Mouse (Mus musculus) hindbrain, embryonic 16.5 days (tissue): Measurements from ENCODE around the gene Emp1. TPM values are rescaled to one million over a fixed set of nuclear protein-coding genes. Genes with fewer than 3 reads are reported as not detected.

Source experiments
- ATAC-seq: fragments of 200-750 bp; cut with Nextera tagmentation; 2 replicates; pipeline ENCODE4 v1.8.0; 2017; ENCODE audit warnings: moderate TSS enrichment, moderate library complexity
- H3K27ac ChIP-seq: fragments of 300-500 bp; sonication (generic); 2 replicates; pipeline ENCODE4 v1.5.1; 2014; ENCODE audit warnings: low read depth, mild to moderate bottlenecking, control low read depth, low read length, moderate library complexity
- H3K27me3 ChIP-seq: fragments of 300-500 bp; sonication (generic); replicated peaks from 2 replicates; pipeline ENCODE4 v1.6.1; 2014; ENCODE audit warnings: low read length; ENCODE audit not compliant: control insufficient read depth, insufficient read depth
- H3K36me3 ChIP-seq: fragments of 300-500 bp; sonication (generic); 2 replicates; pipeline ENCODE4 v1.6.1; 2014; ENCODE audit warnings: mild to moderate bottlenecking, low read length, moderate library complexity, mixed read lengths; ENCODE audit not compliant: control insufficient read depth, insufficient read depth
- H3K4me1 ChIP-seq: fragments of 300-500 bp; sonication (generic); 2 replicates; pipeline ENCODE4 v1.6.1; 2014; ENCODE audit warnings: low read depth, low read length; ENCODE audit not compliant: control insufficient read depth, insufficient read depth
- H3K4me2 ChIP-seq: fragments of 300-500 bp; sonication (generic); 2 replicates; pipeline ENCODE4 v1.6.1; 2014; ENCODE audit warnings: mild to moderate bottlenecking, low read length, control low read depth, moderate library complexity
- H3K4me3 ChIP-seq: fragments of 300-500 bp; sonication (generic); 2 replicates; pipeline ENCODE4 v1.5.1; 2014; ENCODE audit warnings: mild to moderate bottlenecking, low read length, control low read depth, moderate library complexity
- H3K9ac ChIP-seq: fragments of 300-500 bp; sonication (generic); 2 replicates; pipeline ENCODE4 v1.6.1; 2014; ENCODE audit warnings: low read depth, mild to moderate bottlenecking, control low read depth, low read length, moderate library complexity
- H3K9me3 ChIP-seq: fragments of 300-500 bp; sonication (generic); 2 replicates; pipeline ENCODE4 v1.6.1; 2014; ENCODE audit warnings: mild to moderate bottlenecking, low read length, moderate library complexity; ENCODE audit not compliant: control insufficient read depth
- WGBS: fragments of 180-500 bp; shearing (Covaris S2); extraction: QIAGEN DNeasy Blood & Tissue Kit; methylation state at CpG from one replicate; pipeline ENCODE4 v1.1.7; 2014; 5-methylcytosine and 5-hydroxymethylcytosine counted together
- polyA plus RNA-seq: library from polyadenylated mRNA; unstranded; fragments of >200 nt; fragmentation: Nextera tagmentation; extraction: Ambion mirVana; gene quantifications from 2 replicates; pipeline ENCODE4 v1.2.1, GENCODE M21; 2015

The Emp1 gene
- polyA plus RNA-seq, 1 experiment from 2014 or later: 9.9 TPM

- Histone ChIP-seq H3K9ac (no peak overlapping the region), H3K4me3 (no peak overlapping the region), H3K4me1 (peaks cover 12% of the 10 kb centered on the region), H3K27me3 (no peaks in the 10 kb centered on the region), H3K36me3 (no peaks in the 10 kb centered on the region), H3K9me3 (no peaks in the 10 kb centered on the region), H3K4me2 (no peak overlapping the region), H3K27ac (no peak overlapping the region)
- ATAC-seq: no peak
- WGBS: 59% methylated on average over 4 of the region's 4 CpGs
These were observed 2.0 kb upstream of the Emp1 start for GRCm38 (mm10) chr6:135360331-135360730.

GRCm38 (mm10) chr6:135362098-135362458 lies 267 bp upstream of the Emp1 start:
- Histone ChIP-seq H3K36me3 (no peaks in the 10 kb centered on the region), H3K9me3 (no peaks in the 10 kb centered on the region), H3K27me3 (no peaks in the 10 kb centered on the region), H3K4me1 (peaks cover 12% of the 10 kb centered on the region), H3K9ac (no peak overlapping the region), H3K27ac (no peak overlapping the region), H3K4me2 (no peak overlapping the region), H3K4me3 (no peak overlapping the region)
- no peak for ATAC-seq
- 55% methylated on average over 3 of the region's 3 CpGs for WGBS

GRCm38 (mm10) chr6:135363344-135364040 lies 1.1 kb downstream of the Emp1 start:
- 65% methylated on average over 10 of the region's 10 CpGs for WGBS
- Histone ChIP-seq H3K9ac (no peak overlapping the region), H3K36me3 (no peaks in the 10 kb centered on the region), H3K4me3 (peak overlapping the region; percentile 20; the same call in 1 of the 2 replicates), H3K4me2 (peak overlapping the region; percentile 34), H3K27ac (0 out of 2 replicates have a peak overlapping the region, but pooled peaks have one; percentile 25), H3K9me3 (no peaks in the 10 kb centered on the region), H3K27me3 (no peaks in the 10 kb centered on the region), H3K4me1 (peaks cover 12% of the 10 kb centered on the region)
- no peak for ATAC-seq

GRCm38 (mm10) chr6:135364041-135364745 lies 1.8 kb downstream of the Emp1 start:
- peaks cover 12% of the 10 kb centered on the region for H3K4me1 ChIP-seq
- no peak overlapping the region for H3K9ac ChIP-seq
- no peak overlapping the region for H3K4me3 ChIP-seq
- no peaks in the 10 kb centered on the region for H3K27me3 ChIP-seq
- WGBS: 44% methylated on average over 9 of the region's 9 CpGs
- H3K27ac ChIP-seq: no peak overlapping the region
- peak overlapping the region; percentile 34 for H3K4me2 ChIP-seq
- ATAC-seq: 0 out of 2 replicates have a peak, but pooled peaks have one; percentile 1
- no peaks in the 10 kb centered on the region for H3K9me3 ChIP-seq
- H3K36me3 ChIP-seq: no peaks in the 10 kb centered on the region

- Histone ChIP-seq H3K9ac (no peak overlapping the region), H3K4me3 (no peak overlapping the region), H3K36me3 (no peaks in the 10 kb centered on the region), H3K4me1 (peaks cover 17% of the 10 kb centered on the region), H3K27ac (no peak overlapping the region), H3K4me2 (no peak overlapping the region; the same call in 1 of the 2 replicates), H3K9me3 (no peaks in the 10 kb centered on the region), H3K27me3 (no peaks in the 10 kb centered on the region)
- ATAC-seq: peak; percentile 64
- WGBS: 54% methylated on average over 6 of the region's 6 CpGs
These were observed 2.6 kb downstream of the Emp1 start for GRCm38 (mm10) chr6:135364891-135365301.

GRCm38 (mm10) chr6:135365614-135366013 lies 3.3 kb downstream of the Emp1 start:
- Histone ChIP-seq H3K27ac (no peak overlapping the region), H3K4me3 (no peak overlapping the region), H3K4me2 (no peak overlapping the region), H3K36me3 (no peaks in the 10 kb centered on the region), H3K27me3 (no peaks in the 10 kb centered on the region), H3K4me1 (peaks cover 17% of the 10 kb centered on the region), H3K9ac (no peak overlapping the region), H3K9me3 (no peaks in the 10 kb centered on the region)
- 89% methylated on average over 4 of the region's 4 CpGs for WGBS
- ATAC-seq: no peak

GRCm38 (mm10) chr6:135368230-135368629 lies 5.9 kb downstream of the Emp1 start:
- no peaks in the 10 kb centered on the region for H3K27me3 ChIP-seq
- no peak overlapping the region for H3K9ac ChIP-seq
- WGBS: 35% methylated on average over 6 of the region's 6 CpGs
- no peaks in the 10 kb centered on the region for H3K9me3 ChIP-seq
- peaks cover 15% of the 10 kb centered on the region for H3K4me1 ChIP-seq
- H3K27ac ChIP-seq: no peak overlapping the region; the same call in 1 of the 2 replicates
- H3K4me2 ChIP-seq: no peak overlapping the region
- no peaks in the 10 kb centered on the region for H3K36me3 ChIP-seq
- H3K4me3 ChIP-seq: no peak overlapping the region
- peak; percentile 88 for ATAC-seq

GRCm38 (mm10) chr6:135369551-135369968 lies 7.2 kb downstream of the Emp1 start:
- peaks cover 9% of the 10 kb centered on the region for H3K4me1 ChIP-seq
- 46% methylated on average over 5 of the region's 5 CpGs for WGBS

GRCm38 (mm10) chr6:135370954-135371353 lies 8.6 kb downstream of the Emp1 start:
- no peak overlapping the region for H3K4me3 ChIP-seq
- H3K9me3 ChIP-seq: no peaks in the 10 kb centered on the region
- no peak overlapping the region for H3K27ac ChIP-seq
- peaks cover 7% of the 10 kb centered on the region for H3K4me1 ChIP-seq
- H3K36me3 ChIP-seq: no peaks in the 10 kb centered on the region
- H3K4me2 ChIP-seq: no peak overlapping the region
- 84% methylated on average over 6 of the region's 6 CpGs for WGBS
- no peaks in the 10 kb centered on the region for H3K27me3 ChIP-seq
- H3K9ac ChIP-seq: no peak overlapping the region
- no peak for ATAC-seq

More at GRCm38 (mm10) chr6:135369551-135369968, 7.2 kb downstream of the Emp1 start:
- Histone ChIP-seq H3K4me2 (no peak overlapping the region), H3K36me3 (no peaks in the 10 kb centered on the region), H3K4me3 (no peak overlapping the region), H3K9me3 (no peaks in the 10 kb centered on the region), H3K27me3 (no peaks in the 10 kb centered on the region), H3K9ac (peak overlapping the region; percentile 35), H3K27ac (no peak overlapping the region)
- ATAC-seq: peak; percentile 65
